Mouse (Mus musculus): ENCODE measurements around the gene Id1. TPM values are rescaled to one million over a fixed set of nuclear protein-coding genes. Genes with fewer than 3 reads are reported as not detected.

Id1 gene
- polyA plus RNA-seq, 1 experiment from 2014 or later = 70.7 TPM

DNA sequence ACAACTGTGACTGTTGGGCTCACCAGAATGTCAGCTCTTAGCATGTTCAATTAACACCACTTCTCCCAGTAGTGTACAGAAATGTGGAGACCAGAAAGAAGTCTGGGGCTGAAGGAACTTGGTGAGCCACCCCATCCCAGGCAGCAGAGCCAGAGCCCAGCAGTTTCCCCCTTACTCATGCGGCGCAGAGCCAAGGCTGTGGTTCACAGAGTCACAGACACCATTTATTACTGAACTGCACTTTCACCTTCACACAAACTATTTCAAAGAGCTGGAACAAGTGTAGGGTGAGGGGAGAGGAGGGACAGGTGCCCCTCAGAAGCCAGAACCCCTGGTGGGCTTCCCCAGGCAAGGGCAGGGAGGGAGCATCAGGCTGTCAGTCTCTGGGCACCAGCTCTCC, 44.4 kb downstream of the Id1 start:
- peaks cover 6% of the 10 kb centered on the region; the same call in 1 of the 2 replicates for H3K36me3 ChIP-seq (ENCODE audit: control insufficient read depth, insufficient read depth, low read length)
- ATAC-seq (ENCODE audit: low FRiP score) = no peak
- WGBS = 100% methylated on average over 2 of the region's 2 CpGs

DNA sequence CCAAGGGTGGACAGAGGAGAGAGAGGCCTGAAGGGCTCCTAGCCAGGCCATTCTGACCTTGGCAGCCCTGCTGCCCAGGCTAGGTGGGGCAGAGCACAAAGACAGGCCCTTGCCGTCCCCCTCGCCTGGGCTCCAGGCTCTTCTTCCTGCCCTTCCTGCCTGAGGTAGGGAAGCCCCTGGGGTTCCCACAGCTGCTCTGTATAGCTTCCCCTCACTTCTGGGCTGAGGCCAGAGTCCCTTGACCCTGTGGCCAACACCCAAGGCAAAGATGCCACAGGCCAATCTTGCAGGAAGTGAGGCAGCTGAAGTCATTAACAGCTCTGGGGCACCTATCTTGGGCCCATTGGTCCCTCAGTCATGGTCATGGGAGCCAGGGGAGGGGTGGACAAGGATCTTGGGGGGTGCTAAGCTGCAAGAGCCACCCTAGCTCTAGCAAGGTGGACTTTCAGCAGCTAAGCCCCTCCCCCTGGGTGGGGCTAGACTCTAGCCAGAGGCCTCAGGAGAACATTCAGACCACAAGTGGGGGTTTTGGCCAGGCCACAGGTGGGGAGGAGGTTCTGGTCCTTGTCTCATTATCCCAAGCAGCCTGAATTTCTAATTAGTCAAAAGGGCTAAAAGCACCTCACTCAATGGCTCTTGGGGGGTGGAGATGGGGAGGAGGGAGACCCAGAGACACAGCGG, 45.1 kb downstream of the Id1 start:
- ATAC-seq (ENCODE audit: low FRiP score) (no peak), DNase-seq (ENCODE audit: low spot score, missing footprints) (peak; percentile 10)
- Histone ChIP-seq H3K4me1 (ENCODE audit: control insufficient read depth, insufficient read depth, low read length) (no peaks in the 10 kb centered on the region), H3K27ac (ENCODE audit: low read depth, low read length) (no peak overlapping the region), H3K36me3 (ENCODE audit: control insufficient read depth, insufficient read depth, low read length) (peaks cover 6% of the 10 kb centered on the region; the same call in 1 of the 2 replicates), H3K9ac (ENCODE audit: low read length) (no peak overlapping the region), H3K4me3 (ENCODE audit: low read depth, low read length) (no peak overlapping the region), H3K27me3 (ENCODE audit: control insufficient read depth, insufficient read depth, low read length) (no peaks in the 10 kb centered on the region), H3K9me3 (ENCODE audit: control insufficient read depth, low read length) (no peaks in the 10 kb centered on the region), H3K4me2 (no peak overlapping the region)
- WGBS = 84% methylated on average over 3 of the region's 3 CpGs

More for the DNA sequence above, 44.4 kb downstream of the Id1 start:
- Histone ChIP-seq H3K9ac (ENCODE audit: low read length) (no peak overlapping the region), H3K4me1 (ENCODE audit: control insufficient read depth, insufficient read depth, low read length) (no peaks in the 10 kb centered on the region), H3K27me3 (ENCODE audit: control insufficient read depth, insufficient read depth, low read length) (no peaks in the 10 kb centered on the region), H3K4me2 (no peak overlapping the region), H3K4me3 (ENCODE audit: low read depth, low read length) (no peak overlapping the region), H3K27ac (ENCODE audit: low read depth, low read length) (no peak overlapping the region), H3K9me3 (ENCODE audit: control insufficient read depth, low read length) (no peaks in the 10 kb centered on the region)
- DNase-seq (ENCODE audit: low spot score, missing footprints) = peak; percentile 19

DNA sequence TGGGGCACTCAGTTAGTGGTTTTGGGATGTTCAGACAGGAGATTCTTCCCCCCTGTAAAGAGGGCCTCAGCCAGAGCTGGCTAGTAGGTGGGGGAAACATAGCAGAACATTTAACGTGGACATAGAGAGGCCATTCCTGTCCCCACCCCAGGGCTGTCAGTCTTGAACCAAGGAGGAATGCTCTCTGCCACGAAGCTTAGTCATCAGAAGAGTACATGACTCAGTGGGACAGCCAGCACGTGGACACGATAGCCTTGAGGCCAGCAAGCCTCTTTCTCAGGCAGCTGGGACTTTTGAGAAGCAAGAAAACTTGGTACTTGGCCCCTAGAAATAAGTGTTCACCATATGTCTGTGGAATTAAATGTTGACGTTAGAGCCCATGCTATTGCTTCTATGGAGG, 46.6 kb downstream of the Id1 start:
- DNase-seq (ENCODE audit: low spot score, missing footprints) (no peak), ATAC-seq (ENCODE audit: low FRiP score) (no peak)
- no peak overlapping the region for H3K4me3 ChIP-seq (ENCODE audit: low read depth, low read length)
- H3K4me1 ChIP-seq (ENCODE audit: control insufficient read depth, insufficient read depth, low read length) = no peaks in the 10 kb centered on the region
- no peaks in the 10 kb centered on the region for H3K27me3 ChIP-seq (ENCODE audit: control insufficient read depth, insufficient read depth, low read length)
- 88% methylated on average over 5 of the region's 5 CpGs for WGBS
- H3K36me3 ChIP-seq (ENCODE audit: control insufficient read depth, insufficient read depth, low read length) = peaks cover 6% of the 10 kb centered on the region; the same call in 1 of the 2 replicates
- H3K4me2 ChIP-seq = no peak overlapping the region
- H3K9me3 ChIP-seq (ENCODE audit: control insufficient read depth, low read length) = no peaks in the 10 kb centered on the region
- no peak overlapping the region for H3K9ac ChIP-seq (ENCODE audit: low read length)
- no peak overlapping the region for H3K27ac ChIP-seq (ENCODE audit: low read depth, low read length)

DNA sequence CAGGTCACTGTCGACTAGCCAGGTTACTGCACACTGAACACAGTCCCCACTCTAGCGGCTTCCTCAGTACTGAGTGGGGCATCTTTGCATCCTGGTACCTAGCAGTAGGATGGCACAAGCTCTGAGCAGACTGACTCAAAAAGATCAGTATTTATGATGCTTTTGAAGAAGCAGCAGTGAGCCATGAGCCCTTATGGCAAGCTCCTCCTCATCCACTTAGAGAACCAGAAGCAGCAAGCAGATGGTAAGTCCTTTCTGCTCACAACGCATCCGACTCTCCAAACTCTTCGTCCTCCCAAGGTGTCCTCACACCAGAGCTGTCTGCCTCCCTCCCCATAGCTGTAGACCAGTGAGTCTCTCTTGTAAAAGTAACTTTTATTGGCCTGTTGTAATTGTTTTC, 47.2 kb downstream of the Id1 start:
- Histone ChIP-seq H3K4me2 (no peak overlapping the region), H3K27ac (ENCODE audit: low read depth, low read length) (no peak overlapping the region), H3K9me3 (ENCODE audit: control insufficient read depth, low read length) (no peaks in the 10 kb centered on the region), H3K36me3 (ENCODE audit: control insufficient read depth, insufficient read depth, low read length) (peaks cover 6% of the 10 kb centered on the region; the same call in 1 of the 2 replicates), H3K9ac (ENCODE audit: low read length) (no peak overlapping the region), H3K27me3 (ENCODE audit: control insufficient read depth, insufficient read depth, low read length) (no peaks in the 10 kb centered on the region), H3K4me3 (ENCODE audit: low read depth, low read length) (no peak overlapping the region), H3K4me1 (ENCODE audit: control insufficient read depth, insufficient read depth, low read length) (no peaks in the 10 kb centered on the region)
- ATAC-seq (ENCODE audit: low FRiP score) (no peak), DNase-seq (ENCODE audit: low spot score, missing footprints) (peak; percentile 1)
- WGBS = 93% methylated on average over 5 of the region's 5 CpGs

DNA sequence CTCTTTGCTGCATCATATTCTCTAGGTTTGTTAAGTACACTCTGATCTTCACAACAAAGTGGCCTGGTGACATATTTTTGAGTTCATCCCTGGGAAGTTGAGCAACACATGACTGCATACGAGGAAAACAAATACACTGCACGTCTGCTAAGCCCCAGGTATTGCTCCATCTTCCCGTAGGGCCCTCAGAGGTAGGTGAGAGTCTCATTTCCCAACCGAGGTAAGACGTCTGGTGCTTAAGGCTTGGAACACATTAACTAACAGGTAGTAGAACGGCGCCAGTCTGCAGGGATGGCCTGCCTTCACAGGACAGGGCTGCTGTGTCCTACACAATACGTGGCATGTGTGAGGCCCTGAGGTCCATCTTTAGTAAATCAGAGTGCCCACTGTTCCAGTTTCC, 48.6 kb downstream of the Id1 start:
- Histone ChIP-seq H3K4me1 (ENCODE audit: control insufficient read depth, insufficient read depth, low read length) (no peaks in the 10 kb centered on the region), H3K4me2 (no peak overlapping the region), H3K9ac (ENCODE audit: low read length) (no peak overlapping the region), H3K36me3 (ENCODE audit: control insufficient read depth, insufficient read depth, low read length) (0 out of 2 replicates have a peak, but pooled peaks cover 4% of the 10 kb centered on the region), H3K27me3 (ENCODE audit: control insufficient read depth, insufficient read depth, low read length) (no peaks in the 10 kb centered on the region), H3K4me3 (ENCODE audit: low read depth, low read length) (no peak overlapping the region), H3K9me3 (ENCODE audit: control insufficient read depth, low read length) (no peaks in the 10 kb centered on the region), H3K27ac (ENCODE audit: low read depth, low read length) (no peak overlapping the region)
- WGBS = 93% methylated on average over 8 of the region's 8 CpGs
- ATAC-seq (ENCODE audit: low FRiP score) = no peak
- DNase-seq (ENCODE audit: low spot score, missing footprints) = peak; percentile 45

DNA sequence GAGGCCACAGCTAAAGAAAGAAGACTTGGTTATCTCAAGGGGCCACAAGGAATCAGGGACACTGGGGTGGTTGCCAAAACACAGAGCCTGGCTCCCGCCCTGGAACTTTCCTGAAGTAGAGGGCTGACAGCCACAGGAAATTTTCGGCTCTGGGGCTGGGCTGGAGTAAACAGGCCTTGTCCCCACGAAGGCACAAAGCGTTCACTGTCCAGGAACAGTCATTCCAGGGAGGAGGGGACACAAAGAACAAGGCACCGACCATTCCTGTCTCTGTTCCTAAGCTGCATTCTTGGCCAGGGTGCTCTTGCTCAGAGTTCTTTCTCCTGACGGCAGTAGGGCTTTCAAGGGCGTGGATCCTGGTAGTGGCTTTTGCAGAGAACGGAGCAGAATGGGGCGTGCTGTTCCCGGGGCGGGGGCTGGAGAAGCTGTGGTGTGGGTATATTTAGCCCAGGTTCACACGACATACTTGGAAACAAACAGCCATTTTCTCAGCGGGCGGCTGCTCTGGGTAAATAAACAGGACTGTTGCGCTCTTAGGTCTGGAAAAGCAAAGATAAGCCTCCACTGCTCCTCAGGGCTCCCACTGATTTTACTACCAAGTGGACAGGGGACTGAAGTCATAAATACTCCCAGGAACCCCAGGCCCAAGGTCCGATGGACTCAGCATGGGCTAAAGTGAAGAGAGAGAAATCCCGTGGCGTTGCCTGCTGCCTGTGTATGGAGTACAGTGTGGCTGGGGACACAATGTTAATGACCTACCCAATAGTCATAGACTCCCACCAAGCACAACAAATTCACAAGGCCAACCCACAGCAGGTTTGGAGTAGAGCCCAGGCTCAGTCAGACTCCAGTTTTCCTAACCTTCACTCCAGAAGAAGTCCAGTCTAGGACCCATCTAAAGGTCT, 49.6 kb downstream of the Id1 start:
- Histone ChIP-seq H3K36me3 (ENCODE audit: control insufficient read depth, insufficient read depth, low read length) (0 out of 2 replicates have a peak, but pooled peaks cover 4% of the 10 kb centered on the region), H3K27ac (ENCODE audit: low read depth, low read length) (no peak overlapping the region), H3K27me3 (ENCODE audit: control insufficient read depth, insufficient read depth, low read length) (no peaks in the 10 kb centered on the region), H3K4me3 (ENCODE audit: low read depth, low read length) (no peak overlapping the region), H3K9ac (ENCODE audit: low read length) (no peak overlapping the region), H3K4me2 (no peak overlapping the region), H3K4me1 (ENCODE audit: control insufficient read depth, insufficient read depth, low read length) (no peaks in the 10 kb centered on the region), H3K9me3 (ENCODE audit: control insufficient read depth, low read length) (no peaks in the 10 kb centered on the region)
- DNase-seq (ENCODE audit: low spot score, missing footprints) = peak; percentile 82
- no peak for ATAC-seq (ENCODE audit: low FRiP score)
- 78% methylated on average over 18 of the region's 18 CpGs for WGBS

Small RNAs within 50 kb of the gene (microRNA-seq; reads per million reads assigned to microRNA genes)
- not detected for gene Gm23802

Other genes starting within 250 kb of the Id1 start
- gene Defb22, start 246.1 kb upstream of the Id1 start, polyA plus RNA-seq (2014; fragmentation: Nextera tagmentation; extraction: Ambion mirVana) = not detected in 2 replicates
- gene Defb26, start 224.6 kb upstream of the Id1 start, polyA plus RNA-seq (2014; fragmentation: Nextera tagmentation; extraction: Ambion mirVana) = not detected in 2 replicates
- gene Defb28, start 218.0 kb upstream of the Id1 start, polyA plus RNA-seq (2014; fragmentation: Nextera tagmentation; extraction: Ambion mirVana) = not detected in 2 replicates
- not detected in 2 replicates for gene Defb29, start 196.2 kb upstream of the Id1 start, polyA plus RNA-seq (2014; fragmentation: Nextera tagmentation; extraction: Ambion mirVana)
- gene Gm17416, start 166.9 kb upstream of the Id1 start, polyA plus RNA-seq (2014; fragmentation: Nextera tagmentation; extraction: Ambion mirVana) = not detected in 2 replicates
- not detected in 2 replicates for gene Defb21, start 163.5 kb upstream of the Id1 start, polyA plus RNA-seq (2014; fragmentation: Nextera tagmentation; extraction: Ambion mirVana)
- gene Defb19, start 155.9 kb upstream of the Id1 start, polyA plus RNA-seq (2014; fragmentation: Nextera tagmentation; extraction: Ambion mirVana) = not detected in 2 replicates
- not detected in 2 replicates for gene Defb45, start 136.9 kb upstream of the Id1 start, polyA plus RNA-seq (2014; fragmentation: Nextera tagmentation; extraction: Ambion mirVana)
- not detected in 2 replicates for gene Defb36, start 131.9 kb upstream of the Id1 start, polyA plus RNA-seq (2014; fragmentation: Nextera tagmentation; extraction: Ambion mirVana)
- not detected in 2 replicates for gene Defb25, start 113.2 kb upstream of the Id1 start, polyA plus RNA-seq (2014; fragmentation: Nextera tagmentation; extraction: Ambion mirVana)
- gene Rem1, start 109.3 kb upstream of the Id1 start, polyA plus RNA-seq (2014; fragmentation: Nextera tagmentation; extraction: Ambion mirVana) = 0.18 and 0.22 TPM in 2 replicates
- 117 and 119 TPM in 2 replicates for gene H13, start 66.8 kb upstream of the Id1 start, polyA plus RNA-seq (2014; fragmentation: Nextera tagmentation; extraction: Ambion mirVana)
- gene Mcts2, start 49.2 kb upstream of the Id1 start, polyA plus RNA-seq (2014; fragmentation: Nextera tagmentation; extraction: Ambion mirVana) = 43.4 and 48.6 TPM in 2 replicates
- gene Cox4i2, start 17.9 kb downstream of the Id1 start, polyA plus RNA-seq (2014; fragmentation: Nextera tagmentation; extraction: Ambion mirVana) = 2.8 and 3.7 TPM in 2 replicates
- 120 and 125 TPM in 2 replicates for gene Bcl2l1, start 95.5 kb downstream of the Id1 start, polyA plus RNA-seq (2014; fragmentation: Nextera tagmentation; extraction: Ambion mirVana)
- 166 and 187 TPM in 2 replicates for gene Tpx2, start 111.7 kb downstream of the Id1 start, polyA plus RNA-seq (2014; fragmentation: Nextera tagmentation; extraction: Ambion mirVana)
- gene Mylk2, start 175.1 kb downstream of the Id1 start, polyA plus RNA-seq (2014; fragmentation: Nextera tagmentation; extraction: Ambion mirVana) = not detected in 2 replicates
- gene Foxs1, start 197.0 kb downstream of the Id1 start, polyA plus RNA-seq (2014; fragmentation: Nextera tagmentation; extraction: Ambion mirVana) = 2.1 and 2.6 TPM in 2 replicates
- 0.46 and 0.89 TPM in 2 replicates for gene Dusp15, start 215.4 kb downstream of the Id1 start, polyA plus RNA-seq (2014; fragmentation: Nextera tagmentation; extraction: Ambion mirVana)
- 1.1 and 2.0 TPM in 2 replicates for gene Ttll9, start 226.2 kb downstream of the Id1 start, polyA plus RNA-seq (2014; fragmentation: Nextera tagmentation; extraction: Ambion mirVana)

All from midbrain, embryonic 11.5 days (tissue).